8 mouse cellular contexts compared by ENCODE assay signal in the genomic region with DNA sequence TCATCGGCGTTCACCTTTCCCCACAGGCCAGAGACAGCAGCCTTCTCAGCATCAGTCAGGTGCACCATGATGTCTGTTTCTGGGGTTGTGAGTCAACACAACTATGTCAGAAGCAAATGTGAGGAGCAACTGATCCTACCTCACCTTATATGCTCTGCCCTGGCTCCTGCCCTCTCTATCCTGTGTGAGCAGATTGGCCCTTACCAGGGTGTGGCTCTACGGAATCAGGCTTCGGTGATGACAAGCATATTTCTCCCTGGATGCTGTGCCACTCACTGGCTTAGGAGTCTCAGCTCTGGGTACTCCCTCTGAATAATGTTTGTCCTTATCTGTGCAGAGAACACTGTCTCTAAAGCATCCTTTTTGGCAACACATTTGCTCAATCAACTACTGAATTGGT. TPM values are rescaled to one million over a fixed set of nuclear protein-coding genes. Genes with fewer than 3 reads are reported as not detected.
DNase-seq lines count a peak whose midpoint lies in the region; ATAC-seq lines count a peak whose summit lies in the region.

A gene (minus strand): TSS at position 289 of the 400 bp plus-strand sequence.

- H3K27ac ChIP-seq in forebrain, embryonic 15.5 days (replicated peaks), result no peak within 1 kb of the TSS
- H3K27ac ChIP-seq in hindbrain, embryonic 13.5 days, result no peak within 1 kb of the TSS
- H3K27ac ChIP-seq in liver, embryonic 12.5 days, result peak within 1 kb of the TSS; percentile 97

- H3K27me3 ChIP-seq in forebrain, embryonic 15.5 days, result no peaks in the 10 kb centered on the region
- no peaks in the 10 kb centered on the region for H3K27me3 ChIP-seq in hindbrain, embryonic 13.5 days
- H3K27me3 ChIP-seq in liver, embryonic 12.5 days (replicated peaks), result no peaks in the 10 kb centered on the region

- no peaks in the 10 kb centered on the region for H3K9me3 ChIP-seq in forebrain, embryonic 15.5 days
- no peaks in the 10 kb centered on the region for H3K9me3 ChIP-seq in hindbrain, embryonic 13.5 days
- H3K9me3 ChIP-seq in liver, embryonic 12.5 days (replicated peaks), result no peaks in the 10 kb centered on the region

- no peak within 1 kb of the TSS for H3K9ac ChIP-seq in forebrain, embryonic 15.5 days (replicated peaks)
- no peak within 1 kb of the TSS for H3K9ac ChIP-seq in hindbrain, embryonic 13.5 days
- peak within 1 kb of the TSS; percentile 71 for H3K9ac ChIP-seq in liver, embryonic 12.5 days

- no peaks in the 10 kb centered on the region for H3K36me3 ChIP-seq in forebrain, embryonic 15.5 days
- H3K36me3 ChIP-seq in hindbrain, embryonic 13.5 days, result no peaks in the 10 kb centered on the region
- H3K36me3 ChIP-seq in liver, embryonic 12.5 days, result no peaks in the 10 kb centered on the region

- no peak for ATAC-seq in forebrain, embryonic 15.5 days (replicated peaks)
- ATAC-seq in hindbrain, embryonic 13.5 days (ENCODE audit: low FRiP score), result no peak
- ATAC-seq in liver, embryonic 12.5 days, result peak; percentile 88

- no peak for DNase-seq in thymus, postnatal 0 days (ENCODE audit: low spot score)
- DNase-seq in thymus, postnatal 4 days, result no peak
- peak; percentile 87 to 91 for DNase-seq in spleen, postnatal 4 days (ENCODE audit: low spot score in 2 of 2)
- DNase-seq in kidney, postnatal 4 days, result no peak
- DNase-seq in cerebellum, adult 9-10 months, result no peak

- H3K4me2 ChIP-seq in forebrain, embryonic 15.5 days (replicated peaks), result no peak within 1 kb of the TSS
- H3K4me2 ChIP-seq in hindbrain, embryonic 13.5 days, result no peak within 1 kb of the TSS
- H3K4me2 ChIP-seq in liver, embryonic 12.5 days, result peak within 1 kb of the TSS; percentile 49

- WGBS in forebrain, embryonic 15.5 days, result 92% methylated on average over 4 of the region's 4 CpGs
- WGBS in hindbrain, embryonic 13.5 days, result 93% methylated on average over 4 of the region's 4 CpGs
- 42% methylated on average over 4 of the region's 4 CpGs for WGBS in liver, embryonic 12.5 days (ENCODE audit: insufficient replicate concordance)

- H3K4me1 ChIP-seq in forebrain, embryonic 15.5 days, result no peaks in the 10 kb centered on the region
- H3K4me1 ChIP-seq in hindbrain, embryonic 13.5 days (replicated peaks), result no peaks in the 10 kb centered on the region
- H3K4me1 ChIP-seq in liver, embryonic 12.5 days, result peaks cover 45% of the 10 kb centered on the region

- no peak within 1 kb of the TSS for H3K4me3 ChIP-seq in forebrain, embryonic 15.5 days
- no peak within 1 kb of the TSS for H3K4me3 ChIP-seq in hindbrain, embryonic 13.5 days
- peak within 1 kb of the TSS; percentile 51 for H3K4me3 ChIP-seq in liver, embryonic 12.5 days

RNA-seq across cellular contexts. Expression of the gene that starts here (rescaled TPM):
- polyA plus RNA-seq in thymus, postnatal 0 days (2015; fragmentation: Nextera tagmentation; extraction: Ambion mirVana), result 1,063 and 1,204 TPM in 2 replicates
- polyA plus RNA-seq in forebrain, embryonic 15.5 days (2015; fragmentation: Nextera tagmentation; extraction: Ambion mirVana), result 3,597 and 4,102 TPM in 2 replicates
- polyA plus RNA-seq in hindbrain, embryonic 13.5 days (2015; fragmentation: Nextera tagmentation; extraction: Ambion mirVana), result 2,000 and 2,305 TPM in 2 replicates
- 70,723 and 73,152 TPM in 2 replicates for polyA plus RNA-seq in liver, embryonic 12.5 days (2016; fragmentation: Nextera tagmentation; extraction: Ambion mirVana)

Comparison
In these comparisons a context has a peak if more than half of its experiments do, and no peak if none do; other contexts are left out.
1. RNA of the gene that starts here (polyA plus RNA-seq): 70,723 to 73,152 TPM in liver, embryonic 12.5 days; 3,597 to 4,102 TPM in forebrain, embryonic 15.5 days, 2,000 to 2,305 TPM in hindbrain, embryonic 13.5 days and 1,063 to 1,204 TPM in thymus, postnatal 0 days; every median in the first group is over 10 times any median in the second.
2. DNase-seq: peak in spleen, postnatal 4 days (2 of 2); none in thymus, postnatal 0 days (single experiment), thymus, postnatal 4 days (single experiment), kidney, postnatal 4 days (0 of 2) and cerebellum, adult 9-10 months (single experiment).